Mouse (Mus musculus) heart, embryonic 14.5 days (tissue): Measurements from ENCODE around the gene St14. TPM values are rescaled to one million over a fixed set of nuclear protein-coding genes. Genes with fewer than 3 reads are reported as not detected.
A peak's percentile ranks its signal among the peaks of the same experiment; 100 is the strongest.
"Not testable (repeated sequence)": the region's sequence is repeated elsewhere in the genome, so short reads cannot be mapped to it uniquely, and the experiment has no call there.

Source experiments
- ATAC-seq: fragments of 200-750 bp; cut with Nextera tagmentation; 2 replicates; pipeline ENCODE4 v1.8.0; 2017; ENCODE audit warnings: low read depth, moderate TSS enrichment; ENCODE audit not compliant: insufficient number of reproducible peaks, insufficient read depth, low FRiP score
- H3K27ac ChIP-seq, 2 experiments: fragments of 200-500 bp in 1 of 2; fragments of 300-500 bp in 1 of 2; sonication (generic) in 1 of 2; replicated peaks in 1 of 2; 2 replicates each; pipeline ENCODE4 v1.5.1; 2012 to 2014; ENCODE audit warnings: low read depth in 2 of 2, low read length in 2 of 2, control low read depth in 1 of 2, mild to moderate bottlenecking in 1 of 2, mixed read lengths in 1 of 2; ENCODE audit not compliant: control insufficient read depth in 1 of 2, insufficient read depth in 1 of 2
- H3K27me3 ChIP-seq: fragments of 300-500 bp; sonication (generic); 2 replicates; pipeline ENCODE4 v1.6.1; 2014; ENCODE audit warnings: mild to moderate bottlenecking, low read length, control low read depth; ENCODE audit not compliant: control insufficient read depth, insufficient read depth
- H3K36me3 ChIP-seq: fragments of 300-500 bp; sonication (generic); 2 replicates; pipeline ENCODE4 v1.6.1; 2014; ENCODE audit warnings: mild to moderate bottlenecking, control low read depth, low read length, mixed read lengths; ENCODE audit not compliant: control insufficient read depth, insufficient read depth
- H3K4me1 ChIP-seq, 2 experiments: fragments of 200-500 bp in 1 of 2; fragments of 300-500 bp in 1 of 2; sonication (generic) in 1 of 2; 2 replicates each; pipeline ENCODE4 v1.6.1; 2012 to 2014; ENCODE audit warnings: low read length in 2 of 2, control low read depth in 1 of 2, mixed read lengths in 1 of 2; ENCODE audit not compliant: control insufficient read depth in 2 of 2, insufficient read depth in 2 of 2
- H3K4me2 ChIP-seq: fragments of 300-500 bp; sonication (generic); 2 replicates; pipeline ENCODE4 v1.6.1; 2014; ENCODE audit warnings: mild to moderate bottlenecking, low read length
- H3K4me3 ChIP-seq, 2 experiments: fragments of 200-500 bp in 1 of 2; fragments of 300-500 bp in 1 of 2; sonication (generic) in 1 of 2; 2 replicates each; pipeline ENCODE4 v1.5.1; 2012 to 2014; ENCODE audit warnings: low read length in 2 of 2, mild to moderate bottlenecking in 2 of 2, control low read depth in 1 of 2, low read depth in 1 of 2, moderate library complexity in 1 of 2; ENCODE audit not compliant: control insufficient read depth in 1 of 2, insufficient read depth in 1 of 2
- H3K9ac ChIP-seq: fragments of 300-500 bp; sonication (generic); 2 replicates; pipeline ENCODE4 v1.6.1; 2014; ENCODE audit warnings: mild to moderate bottlenecking, low read length
- H3K9me3 ChIP-seq: fragments of 300-500 bp; sonication (generic); 2 replicates; pipeline ENCODE4 v1.6.1; 2016; ENCODE audit warnings: low read length, control low read depth; ENCODE audit not compliant: control insufficient read depth
- WGBS: fragments of 180-500 bp; shearing (Covaris S2); extraction: QIAGEN DNeasy Blood & Tissue Kit; methylation state at CpG from one replicate; pipeline ENCODE4 v1.1.7; 2014; 5-methylcytosine and 5-hydroxymethylcytosine counted together
- polyA plus RNA-seq: library from polyadenylated mRNA; unstranded; fragments of >200 nt; fragmentation: Nextera tagmentation; extraction: Ambion mirVana; gene quantifications from 2 replicates; pipeline ENCODE4 v1.2.1, GENCODE M21; 2014

Gene St14
- polyA plus RNA-seq, 1 experiment from 2014 or later, result 0.58 TPM

- Histone ChIP-seq H3K4me2 (0 out of 2 replicates have a peak overlapping the region, but pooled peaks have one; percentile 4), H3K9ac (no peak overlapping the region)
- WGBS, result 9% methylated on average over 15 of the region's 15 CpGs
These were observed 49.5 kb downstream of the St14 start for GRCm38 (mm10) chr9:31082054-31082666.

GRCm38 (mm10) chr9:31080726-31081125 lies 50.9 kb downstream of the St14 start:
- no peaks in the 10 kb centered on the region for H3K36me3 ChIP-seq
- H3K4me2 ChIP-seq, result no peak overlapping the region
- 68% methylated on average over 6 of the region's 6 CpGs for WGBS
- no peaks in the 10 kb centered on the region for H3K9me3 ChIP-seq
- peaks cover 2 to 8% of the 10 kb centered on the region in 2 experiments for H3K4me1 ChIP-seq
- no peak overlapping the region for H3K4me3 ChIP-seq
- no peak for ATAC-seq
- peaks cover 16% of the 10 kb centered on the region for H3K27me3 ChIP-seq
- no peak overlapping the region for H3K27ac ChIP-seq
- no peak overlapping the region for H3K9ac ChIP-seq

More at GRCm38 (mm10) chr9:31082054-31082666, 49.5 kb downstream of the St14 start:
- Histone ChIP-seq H3K4me1 (peaks cover 2 to 8% of the 10 kb centered on the region in 2 experiments), H3K4me3 (no peak overlapping the region), H3K9me3 (no peaks in the 10 kb centered on the region), H3K36me3 (no peaks in the 10 kb centered on the region), H3K27me3 (peaks cover 23% of the 10 kb centered on the region), H3K27ac (no peak overlapping the region)
- ATAC-seq, result no peak

GRCm38 (mm10) chr9:31074836-31075235 lies 56.8 kb downstream of the St14 start:
- H3K9ac ChIP-seq, result no peak overlapping the region
- H3K27ac ChIP-seq, result no peak overlapping the region
- 87% methylated on average over 10 of the region's 10 CpGs for WGBS
- H3K4me3 ChIP-seq, result no peak overlapping the region
- no peaks in the 10 kb centered on the region for H3K9me3 ChIP-seq
- ATAC-seq, result no peak
- peaks cover 14% of the 10 kb centered on the region for H3K36me3 ChIP-seq
- no peak overlapping the region for H3K4me2 ChIP-seq
- H3K4me1 ChIP-seq, result peaks cover 2 to 8% of the 10 kb centered on the region in 2 experiments
- no peaks in the 10 kb centered on the region for H3K27me3 ChIP-seq

GRCm38 (mm10) chr9:31073797-31074196 lies 57.9 kb downstream of the St14 start:
- H3K27me3 ChIP-seq, result no peaks in the 10 kb centered on the region
- H3K36me3 ChIP-seq, result peaks cover 24% of the 10 kb centered on the region
- peaks cover 2 to 8% of the 10 kb centered on the region in 2 experiments for H3K4me1 ChIP-seq
- no peak for ATAC-seq
- H3K4me2 ChIP-seq, result no peak overlapping the region
- no peak overlapping the region for H3K4me3 ChIP-seq
- H3K27ac ChIP-seq, result no peak overlapping the region
- H3K9ac ChIP-seq, result no peak overlapping the region
- 67% methylated on average over 7 of the region's 7 CpGs for WGBS
- no peaks in the 10 kb centered on the region for H3K9me3 ChIP-seq

GRCm38 (mm10) chr9:31072256-31072655 lies 59.4 kb downstream of the St14 start:
- 86% methylated on average over 5 of the region's 5 CpGs for WGBS
- no peak overlapping the region for H3K4me2 ChIP-seq
- H3K36me3 ChIP-seq, result peaks cover 37% of the 10 kb centered on the region
- no peak overlapping the region for H3K4me3 ChIP-seq
- H3K9me3 ChIP-seq, result no peaks in the 10 kb centered on the region
- ATAC-seq, result no peak
- H3K27me3 ChIP-seq, result no peaks in the 10 kb centered on the region
- no peak overlapping the region for H3K9ac ChIP-seq
- peaks cover 0 to under 1% of the 10 kb centered on the region in 2 experiments; a peak in 2 of 4 replicates for H3K4me1 ChIP-seq
- H3K27ac ChIP-seq, result no peak overlapping the region

GRCm38 (mm10) chr9:31070706-31071105 lies 60.9 kb downstream of the St14 start:
- Histone ChIP-seq H3K9me3 (no peaks in the 10 kb centered on the region), H3K36me3 (peaks cover 52% of the 10 kb centered on the region), H3K4me1 (no peaks in the 10 kb centered on the region; a peak in 1 of 4 replicates), H3K27ac (no peak overlapping the region), H3K27me3 (no peaks in the 10 kb centered on the region), H3K4me2 (no peak overlapping the region), H3K4me3 (no peak overlapping the region), H3K9ac (no peak overlapping the region)
- no peak for ATAC-seq
- WGBS, result 97% methylated on average over 8 of the region's 8 CpGs

- H3K4me1 ChIP-seq, result no peaks in the 10 kb centered on the region
- no peak for ATAC-seq
- peaks cover 61% of the 10 kb centered on the region for H3K36me3 ChIP-seq
- H3K4me2 ChIP-seq, result no peak overlapping the region
- no peak overlapping the region for H3K9ac ChIP-seq
- no peak overlapping the region for H3K27ac ChIP-seq
- no peak overlapping the region for H3K4me3 ChIP-seq
- WGBS, result 79% methylated on average over 2 of the region's 2 CpGs
- H3K27me3 ChIP-seq, result no peaks in the 10 kb centered on the region
- H3K9me3 ChIP-seq, result no peaks in the 10 kb centered on the region
These were observed 72.9 kb downstream of the St14 start for GRCm38 (mm10) chr9:31058723-31059122.

- not testable (repeated sequence) for H3K27me3 ChIP-seq, H3K9me3 ChIP-seq, H3K9ac ChIP-seq, H3K27ac ChIP-seq, ATAC-seq, H3K4me2 ChIP-seq, H3K4me3 ChIP-seq
- Histone ChIP-seq H3K4me1 (peaks cover 3 to 17% of the 10 kb centered on the region in 2 experiments), H3K36me3 (peaks cover 36% of the 10 kb centered on the region)
- 95% methylated on average over 6 of the region's 6 CpGs for WGBS
These were observed 80.1 kb downstream of the St14 start for GRCm38 (mm10) chr9:31051509-31051908.
